Mouse (Mus musculus): Measurements from ENCODE around the gene Nfatc2.

GRCm38 (mm10) chr2:168601491-168602386, at the start of gene Nfatc2:
- no peak for TF ChIP-seq CTCF (IDR thresholded peaks at IDR 0.05; ENCODE audit: low read depth, low read length)
- TF ChIP-seq POLR2A (IDR thresholded peaks at IDR 0.05; ENCODE audit: insufficient read depth, low read length) = no peak
- no peak for TF ChIP-seq EP300 (IDR thresholded peaks at IDR 0.05; ENCODE audit: insufficient read depth, low read depth, low read length)

Data from ES-Bruce4 (cell line).